Mouse (Mus musculus): Measurements from ENCODE around the gene Ap3b1. TPM values are rescaled to one million over a fixed set of nuclear protein-coding genes. Genes with fewer than 3 reads are reported as not detected.

The Ap3b1 gene
- total and polyA plus RNA-seq, 3 experiments = 16.6 to 27.5 (median 23.4) TPM

- TF ChIP-seq EP300 (IDR thresholded peaks at IDR 0.05; ENCODE audit: insufficient read depth, low read depth, low read length) = no peak
- no peak for TF ChIP-seq POLR2A (IDR thresholded peaks at IDR 0.05; ENCODE audit: insufficient read depth, low read depth, low read length)
- no peak for TF ChIP-seq CTCF (IDR thresholded peaks at IDR 0.05)
- no peak overlapping the region for H3K4me3 ChIP-seq
- intact Hi-C loops (cut with DNase I) = no loop called here
- H3K79me2 ChIP-seq (replicated peaks; ENCODE audit: control insufficient read depth, insufficient read depth, low read length) = no peaks in the 10 kb centered on the region
- no peak overlapping the region for H3K9ac ChIP-seq (ENCODE audit: low read depth, low read length)
- DNase-seq = no peak
- no peaks in the 10 kb centered on the region for H3K4me1 ChIP-seq (ENCODE audit: control insufficient read depth, insufficient read depth, low read length)
- no peaks in the 10 kb centered on the region for H3K36me3 ChIP-seq (ENCODE audit: control insufficient read depth, insufficient read depth, low read length)
- 90% methylated on average over 8 of the region's 8 CpGs for WGBS
- H3K27me3 ChIP-seq (ENCODE audit: control insufficient read depth, insufficient read depth, low read length) = no peaks in the 10 kb centered on the region
- no peak overlapping the region for H3K27ac ChIP-seq
Measured at GRCm38 (mm10) chr13:94573356-94573755, 214.6 kb downstream of the Ap3b1 start.

DNA sequence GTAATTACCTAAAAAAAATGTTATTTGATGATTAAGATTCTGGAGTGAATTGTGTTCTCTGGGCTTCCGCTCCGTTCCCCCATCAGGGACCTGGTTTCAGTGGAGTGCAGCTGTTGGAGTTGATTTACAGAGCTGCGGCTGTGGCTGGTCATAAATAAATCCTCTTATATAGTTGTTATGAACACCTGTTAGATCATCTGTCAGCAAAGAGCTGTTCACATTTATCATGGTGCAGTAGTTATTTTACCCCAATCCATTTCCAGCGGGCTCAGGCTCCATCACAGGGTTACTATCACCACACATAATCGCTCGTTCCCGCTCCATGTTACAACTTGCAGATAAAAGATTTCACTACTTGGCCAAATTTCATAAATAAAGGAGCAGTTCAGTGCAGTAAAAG, 215.1 kb downstream of the Ap3b1 start:
- DNase-seq = no peak
- H3K4me1 ChIP-seq (ENCODE audit: control insufficient read depth, insufficient read depth, low read length) = no peaks in the 10 kb centered on the region
- no peaks in the 10 kb centered on the region for H3K79me2 ChIP-seq (replicated peaks; ENCODE audit: control insufficient read depth, insufficient read depth, low read length)
- H3K9ac ChIP-seq (ENCODE audit: low read depth, low read length) = no peak overlapping the region
- H3K27ac ChIP-seq = no peak overlapping the region
- no peak overlapping the region for H3K4me3 ChIP-seq
- no peak for TF ChIP-seq POLR2A (IDR thresholded peaks at IDR 0.05; ENCODE audit: insufficient read depth, low read depth, low read length)
- no peak for TF ChIP-seq CTCF (IDR thresholded peaks at IDR 0.05)
- TF ChIP-seq EP300 (IDR thresholded peaks at IDR 0.05; ENCODE audit: insufficient read depth, low read depth, low read length) = no peak
- intact Hi-C loops (cut with DNase I) = no loop called here
- WGBS = 90% methylated on average over 7 of the region's 7 CpGs
- H3K36me3 ChIP-seq (ENCODE audit: control insufficient read depth, insufficient read depth, low read length) = no peaks in the 10 kb centered on the region
- H3K27me3 ChIP-seq (ENCODE audit: control insufficient read depth, insufficient read depth, low read length) = no peaks in the 10 kb centered on the region

DNA sequence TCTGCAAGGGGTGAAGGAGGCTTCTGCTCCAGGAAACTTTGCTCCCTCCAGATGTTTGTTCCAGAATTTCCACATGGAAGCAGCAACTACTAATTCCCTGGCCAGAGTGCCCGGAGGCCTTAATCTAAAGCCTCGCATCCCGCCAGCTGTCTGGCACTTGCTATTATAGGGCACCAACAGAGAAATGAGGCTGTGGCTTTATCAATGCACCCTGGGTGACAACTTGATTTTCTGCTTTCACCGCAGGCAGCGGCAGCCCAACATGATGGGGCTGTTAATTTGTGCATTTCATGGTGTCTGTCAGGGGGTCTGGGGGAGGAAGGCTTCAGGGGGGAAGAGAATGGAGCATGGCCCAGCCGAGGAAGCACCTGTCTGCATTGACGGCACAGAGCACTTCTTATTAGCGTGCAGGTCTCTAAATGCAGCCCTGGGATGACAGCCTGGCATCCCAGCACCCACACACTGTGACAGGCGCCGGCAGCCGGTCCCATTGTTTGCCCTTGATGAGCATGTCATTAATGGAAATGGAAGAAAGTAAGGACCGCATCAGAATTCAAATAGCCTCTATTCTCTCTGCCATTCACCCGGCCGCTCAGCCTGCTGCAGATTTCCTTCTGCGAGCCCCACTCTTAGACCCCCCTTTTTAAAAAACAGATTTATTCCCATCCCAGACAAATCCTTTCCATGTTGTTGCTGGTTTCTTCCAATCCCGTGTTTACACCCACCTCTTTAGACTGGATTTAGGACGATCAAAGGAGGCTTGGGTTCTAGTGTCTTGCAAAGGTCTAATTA, 217.0 kb downstream of the Ap3b1 start:
- H3K4me1 ChIP-seq (ENCODE audit: control insufficient read depth, insufficient read depth, low read length) = no peaks in the 10 kb centered on the region
- 60% methylated on average over 17 of the region's 17 CpGs for WGBS
- H3K27ac ChIP-seq = no peak overlapping the region
- no peaks in the 10 kb centered on the region for H3K27me3 ChIP-seq (ENCODE audit: control insufficient read depth, insufficient read depth, low read length)
- no peak for DNase-seq
- TF ChIP-seq POLR2A (IDR thresholded peaks at IDR 0.05; ENCODE audit: insufficient read depth, low read depth, low read length) = no peak
- TF ChIP-seq EP300 (IDR thresholded peaks at IDR 0.05; ENCODE audit: insufficient read depth, low read depth, low read length) = no peak
- no peak for TF ChIP-seq CTCF (IDR thresholded peaks at IDR 0.05)
- no peak overlapping the region for H3K4me3 ChIP-seq
- no peaks in the 10 kb centered on the region for H3K36me3 ChIP-seq (ENCODE audit: control insufficient read depth, insufficient read depth, low read length)
- intact Hi-C loops (cut with DNase I) = no loop called here
- no peaks in the 10 kb centered on the region for H3K79me2 ChIP-seq (replicated peaks; ENCODE audit: control insufficient read depth, insufficient read depth, low read length)
- no peak overlapping the region for H3K9ac ChIP-seq (ENCODE audit: low read depth, low read length)

DNA sequence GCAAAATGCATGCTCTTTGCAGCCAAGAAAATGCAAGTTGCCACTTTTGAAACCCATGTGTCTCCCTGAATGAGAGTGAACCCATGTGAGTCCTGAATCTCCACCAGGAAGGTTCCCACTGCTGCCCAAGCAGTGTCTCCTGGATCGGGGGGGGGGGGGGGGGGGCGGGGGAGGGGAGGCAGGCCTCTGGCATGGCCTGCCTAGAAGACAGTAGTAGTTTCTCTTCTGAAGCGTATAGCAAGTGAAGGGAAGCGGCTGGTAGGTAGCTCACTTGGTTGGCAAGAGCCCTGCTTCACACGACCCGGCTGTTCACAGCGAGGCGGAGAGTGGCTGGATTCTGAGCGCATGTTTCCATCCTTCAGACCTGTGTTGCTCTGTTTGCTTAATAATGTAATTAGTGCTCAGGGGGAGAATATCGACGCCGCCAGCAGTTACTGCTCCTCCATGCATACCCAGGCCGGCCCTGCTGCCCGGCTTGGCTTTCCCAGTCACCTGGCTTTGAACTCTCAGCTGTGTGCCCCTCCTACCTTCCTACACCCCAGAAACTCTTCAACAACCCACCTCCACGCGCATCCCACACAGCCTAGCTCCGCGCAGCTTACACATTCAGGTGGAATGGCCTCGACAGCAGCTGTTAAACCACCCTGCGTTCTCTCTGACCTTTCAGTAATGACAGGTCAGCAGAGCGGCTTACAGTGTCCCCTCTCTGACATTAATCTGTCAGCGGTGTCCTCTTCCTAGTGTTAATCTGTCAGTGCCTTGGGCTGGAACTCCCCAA, 217.8 kb downstream of the Ap3b1 start:
- no peak for DNase-seq
- Histone ChIP-seq H3K36me3 (ENCODE audit: control insufficient read depth, insufficient read depth, low read length) (no peaks in the 10 kb centered on the region), H3K4me1 (ENCODE audit: control insufficient read depth, insufficient read depth, low read length) (no peaks in the 10 kb centered on the region), H3K27ac (no peak overlapping the region), H3K79me2 (replicated peaks; ENCODE audit: control insufficient read depth, insufficient read depth, low read length) (no peaks in the 10 kb centered on the region), H3K27me3 (ENCODE audit: control insufficient read depth, insufficient read depth, low read length) (no peaks in the 10 kb centered on the region), H3K4me3 (no peak overlapping the region), H3K9ac (ENCODE audit: low read depth, low read length) (no peak overlapping the region)
- 66% methylated on average over 22 of the region's 22 CpGs for WGBS
- TF ChIP-seq POLR2A (IDR thresholded peaks at IDR 0.05; ENCODE audit: insufficient read depth, low read depth, low read length) = no peak
- TF ChIP-seq EP300 (IDR thresholded peaks at IDR 0.05; ENCODE audit: insufficient read depth, low read depth, low read length) = no peak
- no peak for TF ChIP-seq CTCF (IDR thresholded peaks at IDR 0.05)
- intact Hi-C loops (cut with DNase I) = no loop called here

- Histone ChIP-seq H3K4me3 (no peak overlapping the region), H3K9ac (ENCODE audit: low read depth, low read length) (no peak overlapping the region), H3K36me3 (ENCODE audit: control insufficient read depth, insufficient read depth, low read length) (no peaks in the 10 kb centered on the region), H3K4me1 (ENCODE audit: control insufficient read depth, insufficient read depth, low read length) (no peaks in the 10 kb centered on the region), H3K27me3 (ENCODE audit: control insufficient read depth, insufficient read depth, low read length) (no peaks in the 10 kb centered on the region), H3K79me2 (replicated peaks; ENCODE audit: control insufficient read depth, insufficient read depth, low read length) (no peaks in the 10 kb centered on the region), H3K27ac (no peak overlapping the region)
- 87% methylated on average over 2 of the region's 2 CpGs for WGBS
- intact Hi-C loops (cut with DNase I) = no loop called here
- DNase-seq = no peak
- no peak for TF ChIP-seq POLR2A (IDR thresholded peaks at IDR 0.05; ENCODE audit: insufficient read depth, low read depth, low read length)
Measured at GRCm38 (mm10) chr13:94577177-94577540, 218.4 kb downstream of the Ap3b1 start.

DNA sequence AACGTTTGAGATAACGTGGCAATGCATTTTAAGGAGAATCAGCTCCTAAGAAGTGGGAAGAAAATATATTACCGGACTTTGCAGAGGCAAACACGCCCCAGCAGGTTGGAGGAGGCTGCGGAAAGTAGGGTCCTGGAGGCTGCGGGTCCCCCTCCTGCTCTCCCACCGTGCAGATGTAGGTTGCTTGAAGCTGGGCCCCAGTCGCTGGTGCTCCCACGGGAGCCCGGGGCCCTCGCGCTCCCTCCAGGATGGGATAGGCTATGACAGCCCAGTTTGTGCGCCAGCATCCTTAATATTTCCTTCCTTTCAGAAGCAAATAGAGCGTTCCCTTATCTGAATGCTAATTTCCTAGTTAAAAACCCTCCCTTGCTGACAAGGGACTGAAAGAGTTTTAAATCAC, 236.5 kb downstream of the Ap3b1 start:
- TF ChIP-seq POLR2A (IDR thresholded peaks at IDR 0.05; ENCODE audit: insufficient read depth, low read depth, low read length) (no peak), EP300 (IDR thresholded peaks at IDR 0.05; ENCODE audit: insufficient read depth, low read depth, low read length) (no peak), CTCF (IDR thresholded peaks at IDR 0.05) (no peak)
- DNase-seq = no peak
- intact Hi-C loops (cut with DNase I) = no loop called here
- no peak overlapping the region for H3K9ac ChIP-seq (ENCODE audit: low read depth, low read length)
- H3K27ac ChIP-seq = no peak overlapping the region
- no peaks in the 10 kb centered on the region for H3K4me1 ChIP-seq (ENCODE audit: control insufficient read depth, insufficient read depth, low read length)
- no peaks in the 10 kb centered on the region for H3K79me2 ChIP-seq (replicated peaks; ENCODE audit: control insufficient read depth, insufficient read depth, low read length)
- peaks cover 12% of the 10 kb centered on the region for H3K27me3 ChIP-seq (ENCODE audit: control insufficient read depth, insufficient read depth, low read length)
- H3K36me3 ChIP-seq (ENCODE audit: control insufficient read depth, insufficient read depth, low read length) = no peaks in the 10 kb centered on the region
- 23% methylated on average over 14 of the region's 14 CpGs for whole genome bisulfite sequencing
- H3K4me3 ChIP-seq = no peak overlapping the region; the same call in 1 of the 2 replicates

Measured in heart, adult 2 months (tissue).